Mouse (Mus musculus) spleen, adult 2 months (tissue): ENCODE data around the gene Plekhm2.

Source experiments
- CTCF ChIP-seq: fragments of 200-500 bp; IDR thresholded peaks from 2 replicates; pipeline ENCODE4 v1.5.1; 2011; ENCODE audit warnings: mild to moderate bottlenecking, inconsistent platforms; ENCODE audit not compliant: insufficient read depth, insufficient read length, insufficient replicate concordance; ENCODE audit errors: extremely low read depth
- POLR2A ChIP-seq: fragments of 200-500 bp; IDR thresholded peaks from 2 replicates; pipeline ENCODE4 v1.6.1; 2011; ENCODE audit warnings: low read depth, low read length, inconsistent platforms

GRCm38 (mm10) chr4:141651944-141652343, 12.8 kb downstream of the Plekhm2 start:
- TF ChIP-seq POLR2A = no peak
- TF ChIP-seq CTCF = no peak
